Mouse (Mus musculus) MEL (cell line): ENCODE results near the gene Kpna3. TPM values are rescaled to one million over a fixed set of nuclear protein-coding genes. Genes with fewer than 3 reads are reported as not detected.

Experiments used
- DNase-seq: peaks from one replicate; pipeline ENCODE4 v3.0.0; 2011; ENCODE audit warnings: low read depth, low spot score
- H3K27ac ChIP-seq: 2 replicates; pipeline ENCODE4 v1.5.1; 2012; ENCODE audit warnings: low read depth, mild to moderate bottlenecking, control low read depth, low read length, moderate library complexity; ENCODE audit not compliant: control insufficient read depth
- H3K27me3 ChIP-seq, 2 experiments: fragments of 150-350 bp in 1 of 2; sonication (generic) in 1 of 2; 2 replicates each; pipeline ENCODE4 v1.6.1; 2012; ENCODE audit warnings: low read length in 2 of 2, mild to moderate bottlenecking in 2 of 2, improper control_type of control experiment in 1 of 2, moderate library complexity in 1 of 2; ENCODE audit not compliant: insufficient read depth in 2 of 2, control insufficient read depth in 1 of 2
- H3K36me3 ChIP-seq, 2 experiments: 2 replicates each; pipeline ENCODE4 v1.6.1; 2012 to 2014; ENCODE audit warnings: low read length in 2 of 2, improper control_type of control experiment in 1 of 2, inconsistent platforms in 1 of 2, mild to moderate bottlenecking in 1 of 2; ENCODE audit not compliant: insufficient read depth in 2 of 2, control insufficient read depth in 1 of 2
- H3K4me1 ChIP-seq, 2 experiments: fragments of 150-350 bp in 1 of 2; sonication (generic) in 1 of 2; 2 replicates each; pipeline ENCODE4 v1.6.1; 2012; ENCODE audit warnings: low read length in 2 of 2, improper control_type of control experiment in 1 of 2, mild to moderate bottlenecking in 1 of 2; ENCODE audit not compliant: insufficient read depth in 2 of 2, control insufficient read depth in 1 of 2
- H3K4me3 ChIP-seq, 2 experiments: fragments of 150-350 bp in 1 of 2; sonication (generic) in 1 of 2; 2 replicates each; pipeline ENCODE4 v1.5.1; 2012; ENCODE audit warnings: low read depth in 2 of 2, low read length in 2 of 2, mild to moderate bottlenecking in 2 of 2, moderate library complexity in 2 of 2, control low read depth in 1 of 2, improper control_type of control experiment in 1 of 2; ENCODE audit not compliant: control insufficient read depth in 1 of 2, insufficient read depth in 1 of 2
- H3K79me2 ChIP-seq: 2 replicates; pipeline ENCODE4 v1.6.1; 2012; ENCODE audit warnings: mild to moderate bottlenecking, low read length, moderate library complexity; ENCODE audit not compliant: control insufficient read depth, poor library complexity, insufficient read depth
- H3K9ac ChIP-seq: 2 replicates; pipeline ENCODE4 v1.6.1; 2012; ENCODE audit warnings: low read depth, mild to moderate bottlenecking, control low read depth, low read length, moderate library complexity; ENCODE audit not compliant: control insufficient read depth, poor library complexity, severe bottlenecking
- H3K9me3 ChIP-seq: fragments of 150-350 bp; sonication (generic); replicated peaks from 2 replicates; pipeline ENCODE4 v1.6.1; 2012; ENCODE audit warnings: mild to moderate bottlenecking, low read length, improper control_type of control experiment, moderate library complexity; ENCODE audit not compliant: insufficient read depth
- BHLHE40 ChIP-seq: IDR thresholded peaks from 2 replicates; pipeline ENCODE4 v1.6.1; 2012; ENCODE audit warnings: low read depth, mild to moderate bottlenecking, inconsistent platforms, low read length, improper control_type of control experiment, borderline replicate concordance
- CTCF ChIP-seq, 3 experiments: IDR thresholded peaks in 2 of 3; conservative IDR thresholded peaks in 1 of 3; 2 replicates each; pipeline ENCODE4 v1.5.1; 2011 to 2012; ENCODE audit warnings: low read length in 3 of 3, low read depth in 2 of 3, mild to moderate bottlenecking in 2 of 3, improper control_type of control experiment in 1 of 3, inconsistent platforms in 1 of 3, mixed read lengths in 1 of 3, moderate library complexity in 1 of 3; ENCODE audit not compliant: control insufficient read depth in 1 of 3, insufficient read depth in 1 of 3, poor library complexity in 1 of 3, severe bottlenecking in 1 of 3
- ELF1 ChIP-seq: IDR thresholded peaks from 2 replicates; pipeline ENCODE4 v1.6.1; 2014; ENCODE audit warnings: low read depth, mild to moderate bottlenecking, inconsistent platforms, low read length, improper control_type of control experiment, moderate library complexity
- EP300 ChIP-seq, 2 experiments: IDR thresholded peaks; 2 replicates each; pipeline ENCODE4 v1.6.1; 2011; ENCODE audit warnings: improper control_type of control experiment in 2 of 2, low read length in 2 of 2, low read depth in 1 of 2, mild to moderate bottlenecking in 1 of 2
- ETS1 ChIP-seq: IDR thresholded peaks from 2 replicates; pipeline ENCODE4 v1.6.1; 2012; ENCODE audit warnings: low read depth, mild to moderate bottlenecking, inconsistent platforms, low read length, improper control_type of control experiment, moderate library complexity
- KAT2A ChIP-seq: conservative IDR thresholded peaks from 2 replicates; pipeline ENCODE4 v1.6.1; 2012; ENCODE audit warnings: low read depth, low read length, improper control_type of control experiment, inconsistent platforms
- MAZ ChIP-seq: IDR thresholded peaks from 2 replicates; pipeline ENCODE4 v1.6.1; 2012; ENCODE audit warnings: low read depth, mild to moderate bottlenecking, inconsistent platforms, low read length, improper control_type of control experiment
- MEF2A ChIP-seq: IDR thresholded peaks from 2 replicates; pipeline ENCODE4 v1.6.1; 2014; ENCODE audit warnings: low read depth, mild to moderate bottlenecking, inconsistent platforms, low read length, improper control_type of control experiment; ENCODE audit not compliant: poor library complexity, insufficient replicate concordance, severe bottlenecking; ENCODE audit errors: extremely low read depth
- MXI1 ChIP-seq: IDR thresholded peaks from 2 replicates; pipeline ENCODE4 v1.6.1; 2011; ENCODE audit warnings: mild to moderate bottlenecking, low read depth, low read length, improper control_type of control experiment
- MYB ChIP-seq: IDR thresholded peaks from 2 replicates; pipeline ENCODE4 v1.6.1; 2011; ENCODE audit warnings: mild to moderate bottlenecking, low read depth, low read length, improper control_type of control experiment
- POLR2A ChIP-seq, 2 experiments: IDR thresholded peaks; 2 replicates each; pipeline ENCODE4 v1.6.1; 2011 to 2012; ENCODE audit warnings: low read length in 2 of 2, mild to moderate bottlenecking in 2 of 2, control low read depth in 1 of 2, improper control_type of control experiment in 1 of 2, low read depth in 1 of 2, moderate library complexity in 1 of 2; ENCODE audit not compliant: control insufficient read depth in 1 of 2, insufficient read depth in 1 of 2, poor library complexity in 1 of 2
- TBP ChIP-seq: IDR thresholded peaks from 2 replicates; pipeline ENCODE4 v1.8.0; 2011; ENCODE audit warnings: low read depth, low read length, improper control_type of control experiment
- TCF12 ChIP-seq: IDR thresholded peaks from 2 replicates; pipeline ENCODE4 v1.6.1; 2014; ENCODE audit warnings: low read depth, mild to moderate bottlenecking, inconsistent platforms, low read length, improper control_type of control experiment, moderate library complexity
- USF1 ChIP-seq: IDR thresholded peaks from 2 replicates; pipeline ENCODE4 v1.6.1; 2014; ENCODE audit warnings: low read depth, mild to moderate bottlenecking, inconsistent platforms, low read length, improper control_type of control experiment, moderate library complexity
- ZMIZ1 ChIP-seq: IDR thresholded peaks from 2 replicates; pipeline ENCODE4 v1.6.1; 2012; ENCODE audit warnings: low read depth, mild to moderate bottlenecking, inconsistent platforms, low read length, improper control_type of control experiment, moderate library complexity
- polyA plus RNA-seq, 2 experiments: library from polyadenylated mRNA; stranded (reverse) in 1 of 2; unstranded in 1 of 2; fragments of >175 nt in 1 of 2; fragments of >200 nt in 1 of 2; gene quantifications; 2 replicates each; pipeline versions ENCODE4 v1.2.1 to v1.2.4; 2012; ENCODE audit warnings: low replicate concordance in 2 of 2, low read depth in 1 of 2; ENCODE audit not compliant: insufficient read length in 2 of 2, insufficient read depth in 1 of 2, missing spikeins in 1 of 2
- total RNA-seq: library from RNA; depleted of rRNA; stranded (reverse); fragments of 300-350 nt; gene quantifications from 2 replicates; pipeline ENCODE4 v1.2.3, GENCODE M21; 2012

Kpna3 gene
- total and polyA plus RNA-seq, 3 experiments: 22.7 to 309 (median 51.3) TPM

DNA sequence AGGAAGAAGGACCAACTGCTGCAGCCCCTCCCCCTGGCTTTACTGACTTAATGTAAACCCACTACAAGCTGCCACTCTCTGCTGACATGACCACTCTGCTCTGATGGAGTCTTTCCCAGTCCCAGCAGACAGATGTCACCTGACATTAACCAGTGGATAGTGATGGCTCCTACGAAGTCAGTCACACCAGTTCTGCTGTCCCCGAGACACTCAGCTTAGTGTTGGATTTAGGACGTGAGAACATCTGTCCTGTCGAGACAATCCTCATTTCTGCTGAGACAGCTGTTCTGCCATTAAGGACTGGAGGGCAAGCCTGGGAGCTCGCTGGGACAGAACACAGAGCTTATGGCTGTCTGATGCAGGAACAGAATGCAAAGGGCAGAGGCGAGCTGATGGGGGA, 88.9 kb downstream of the Kpna3 start:
- no peaks in the 10 kb centered on the region for H3K4me1 ChIP-seq
- DNase-seq: no peak
- H3K27ac ChIP-seq: no peak overlapping the region
- H3K9ac ChIP-seq: no peak overlapping the region
- no peaks in the 10 kb centered on the region for H3K79me2 ChIP-seq
- no peaks in the 10 kb centered on the region for H3K9me3 ChIP-seq
- H3K36me3 ChIP-seq: no peaks in the 10 kb centered on the region
- H3K4me3 ChIP-seq: no peak overlapping the region
- no peaks in the 10 kb centered on the region for H3K27me3 ChIP-seq
- TF ChIP-seq USF1: no peak
- TF ChIP-seq KAT2A: no peak
- no peak for TF ChIP-seq MYB
- TF ChIP-seq MEF2A: no peak
- no peak for TF ChIP-seq ETS1
- TF ChIP-seq POLR2A (IDR thresholded peaks at IDR 0.05; ENCODE audit: control insufficient read depth in 1 of 2, insufficient read depth in 1 of 2, low read depth in 1 of 2, low read length in 2 of 2, poor library complexity in 1 of 2): no peak
- no peak for TF ChIP-seq ZMIZ1
- no peak for TF ChIP-seq MAZ

DNA sequence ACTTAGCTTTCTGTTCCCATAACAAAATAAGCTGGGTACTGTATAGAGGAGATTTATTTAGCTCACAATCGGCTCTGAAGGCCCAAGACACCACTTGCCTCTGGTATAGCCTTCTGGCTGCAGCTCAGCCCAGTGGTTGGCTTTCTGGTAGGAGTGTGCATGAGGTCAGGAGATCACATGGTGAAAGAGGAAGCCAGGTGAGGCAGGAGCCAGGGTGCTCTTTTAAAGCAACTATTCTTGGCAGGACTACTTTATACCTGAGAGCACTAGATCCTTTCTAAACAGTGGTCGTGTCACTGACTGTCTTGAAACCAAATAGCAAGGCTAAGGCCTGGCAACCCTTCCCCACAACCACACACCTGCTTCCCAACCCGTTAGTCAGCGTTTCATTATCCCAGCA, 89.8 kb downstream of the Kpna3 start:
- no peaks in the 10 kb centered on the region for H3K79me2 ChIP-seq
- H3K27ac ChIP-seq: no peak overlapping the region
- no peak for TF ChIP-seq EP300 (IDR thresholded peaks at IDR 0.05; ENCODE audit: low read depth in 1 of 2, low read length in 2 of 2)
- no peak for TF ChIP-seq BHLHE40
- no peak for TF ChIP-seq ELF1
- TF ChIP-seq MXI1: no peak
- TF ChIP-seq CTCF (IDR thresholded peaks at IDR 0.05 in 2 of 3, conservative IDR thresholded peaks at IDR 0.05 in 1 of 3; ENCODE audit: control insufficient read depth in 1 of 3, insufficient read depth in 1 of 3, low read depth in 2 of 3, low read length in 3 of 3, poor library complexity in 1 of 3, severe bottlenecking in 1 of 3): no peak
- TF ChIP-seq TCF12: no peak
- TF ChIP-seq TBP: no peak
- TF ChIP-seq, all 39 proteins: peak for 0
- H3K27me3 ChIP-seq: no peaks in the 10 kb centered on the region
- H3K9me3 ChIP-seq: no peaks in the 10 kb centered on the region
- no peak for DNase-seq
- H3K4me3 ChIP-seq: no peak overlapping the region
- no peaks in the 10 kb centered on the region for H3K36me3 ChIP-seq
- no peaks in the 10 kb centered on the region for H3K4me1 ChIP-seq
- H3K9ac ChIP-seq: no peak overlapping the region
